Mouse (Mus musculus) kidney, embryonic 16.5 days (tissue): ENCODE data around the gene Larp4b. TPM values are rescaled to one million over a fixed set of nuclear protein-coding genes. Genes with fewer than 3 reads are reported as not detected.
"Not testable (repeated sequence)": the region's sequence is repeated elsewhere in the genome, so short reads cannot be mapped to it uniquely, and the experiment has no call there.

Experiments
- ATAC-seq: fragments of 200-750 bp; cut with Nextera tagmentation; 2 replicates; pipeline ENCODE4 v1.8.0; 2017; ENCODE audit warnings: moderate TSS enrichment; ENCODE audit not compliant: low FRiP score, low TSS enrichment
- H3K27ac ChIP-seq: fragments of 300-500 bp; sonication (generic); 2 replicates; pipeline ENCODE4 v1.5.1; 2014; ENCODE audit warnings: low read length
- H3K27me3 ChIP-seq: fragments of 300-500 bp; sonication (generic); 2 replicates; pipeline ENCODE4 v1.6.1; 2014; ENCODE audit warnings: low read length, control low read depth, mixed read lengths; ENCODE audit not compliant: insufficient read depth
- H3K36me3 ChIP-seq: fragments of 300-500 bp; sonication (generic); 2 replicates; pipeline ENCODE4 v1.6.1; 2014; ENCODE audit warnings: low read length, control low read depth, mixed read lengths; ENCODE audit not compliant: insufficient read depth
- H3K4me1 ChIP-seq: fragments of 300-500 bp; sonication (generic); 2 replicates; pipeline ENCODE4 v1.6.1; 2014; ENCODE audit warnings: low read length, control low read depth, mixed read lengths; ENCODE audit not compliant: insufficient read depth
- H3K4me2 ChIP-seq: fragments of 300-500 bp; sonication (generic); replicated peaks from 2 replicates; pipeline ENCODE4 v1.6.1; 2014; ENCODE audit warnings: low read depth, low read length
- H3K4me3 ChIP-seq: fragments of 300-500 bp; sonication (generic); 2 replicates; pipeline ENCODE4 v1.5.1; 2014; ENCODE audit warnings: mild to moderate bottlenecking, low read length
- H3K9ac ChIP-seq: fragments of 300-500 bp; sonication (generic); replicated peaks from 2 replicates; pipeline ENCODE4 v1.6.1; 2014; ENCODE audit warnings: low read length
- H3K9me3 ChIP-seq: fragments of 300-500 bp; sonication (generic); 2 replicates; pipeline ENCODE4 v1.6.1; 2016; ENCODE audit warnings: low read length, control low read depth
- WGBS: fragments of 180-500 bp; shearing (Covaris S2); extraction: QIAGEN DNeasy Blood & Tissue Kit; methylation state at CpG from one replicate; pipeline ENCODE4 v1.1.7; 2014; 5-methylcytosine and 5-hydroxymethylcytosine counted together
- polyA plus RNA-seq: library from polyadenylated mRNA; unstranded; fragments of >200 nt; fragmentation: Nextera tagmentation; extraction: Ambion mirVana; gene quantifications from 2 replicates; pipeline ENCODE4 v1.2.1, GENCODE M21; 2015

The Larp4b gene
- polyA plus RNA-seq, result 32.3 and 36.3 TPM in 2 replicates

- no peaks in the 10 kb centered on the region for H3K36me3 ChIP-seq
- H3K4me2 ChIP-seq, result peak within 1 kb of the TSS; percentile 64
- H3K27me3 ChIP-seq, result no peaks in the 10 kb centered on the region
- H3K9ac ChIP-seq, result peak within 1 kb of the TSS; percentile 94
- ATAC-seq, result peak; percentile 100
- under 1% methylated on average over 69 of the region's 92 CpGs for WGBS
- no peaks in the 10 kb centered on the region for H3K9me3 ChIP-seq
- H3K27ac ChIP-seq, result peak within 1 kb of the TSS; percentile 97
- H3K4me1 ChIP-seq, result peaks cover 21% of the 10 kb centered on the region
- H3K4me3 ChIP-seq, result peak within 1 kb of the TSS; percentile 80
Observed at GRCm38 (mm10) chr13:9093316-9094155, at the start of gene Larp4b. TSS of gene Larp4b (plus strand) at chr13:9093881.

- Histone ChIP-seq H3K4me3 (no peak overlapping the region), H3K27me3 (no peaks in the 10 kb centered on the region), H3K36me3 (no peaks in the 10 kb centered on the region), H3K9ac (no peak overlapping the region), H3K9me3 (no peaks in the 10 kb centered on the region), H3K27ac (no peak overlapping the region), H3K4me1 (peaks cover 6% of the 10 kb centered on the region; the same call in 1 of the 2 replicates), H3K4me2 (no peak overlapping the region)
- no peak for ATAC-seq
- 98% methylated on average over 1 of the region's 1 CpGs for WGBS
Observed at GRCm38 (mm10) chr13:9044731-9045130, 49.0 kb upstream of the Larp4b start.

GRCm38 (mm10) chr13:9052049-9052691, 41.5 kb upstream of the Larp4b start:
- H3K27me3 ChIP-seq, ATAC-seq, H3K9me3 ChIP-seq, H3K36me3 ChIP-seq, H3K9ac ChIP-seq, H3K27ac ChIP-seq, H3K4me2 ChIP-seq, H3K4me3 ChIP-seq, H3K4me1 ChIP-seq: not testable (repeated sequence)
- 62% methylated on average over 10 of the region's 10 CpGs for WGBS

- H3K4me3 ChIP-seq, result no peak overlapping the region
- H3K27me3 ChIP-seq, result no peaks in the 10 kb centered on the region
- H3K36me3 ChIP-seq, result no peaks in the 10 kb centered on the region
- H3K4me1 ChIP-seq, result no peaks in the 10 kb centered on the region
- H3K27ac ChIP-seq, result no peak overlapping the region
- 74% methylated on average over 1 of the region's 1 CpGs for WGBS
- no peak for ATAC-seq
- no peak overlapping the region for H3K4me2 ChIP-seq
- no peak overlapping the region for H3K9ac ChIP-seq
- no peaks in the 10 kb centered on the region for H3K9me3 ChIP-seq
Observed at GRCm38 (mm10) chr13:9057277-9057676, 36.4 kb upstream of the Larp4b start.

- Histone ChIP-seq H3K4me2 (no peak overlapping the region), H3K9ac (no peak overlapping the region), H3K27me3 (no peaks in the 10 kb centered on the region), H3K4me1 (no peaks in the 10 kb centered on the region), H3K9me3 (no peaks in the 10 kb centered on the region), H3K27ac (no peak overlapping the region), H3K36me3 (no peaks in the 10 kb centered on the region), H3K4me3 (no peak overlapping the region)
- WGBS, result 95% methylated on average over 4 of the region's 4 CpGs
- ATAC-seq, result no peak
Observed at GRCm38 (mm10) chr13:9058706-9059105, 35.0 kb upstream of the Larp4b start.

GRCm38 (mm10) chr13:9061394-9061793, 32.3 kb upstream of the Larp4b start:
- H3K4me1 ChIP-seq, result no peaks in the 10 kb centered on the region
- H3K9me3 ChIP-seq, result no peaks in the 10 kb centered on the region
- no peaks in the 10 kb centered on the region for H3K27me3 ChIP-seq
- no peak overlapping the region for H3K27ac ChIP-seq
- WGBS, result 84% methylated on average over 4 of the region's 4 CpGs
- no peak for ATAC-seq
- H3K4me2 ChIP-seq, result no peak overlapping the region
- H3K4me3 ChIP-seq, result no peak overlapping the region
- no peaks in the 10 kb centered on the region for H3K36me3 ChIP-seq
- no peak overlapping the region for H3K9ac ChIP-seq

GRCm38 (mm10) chr13:9064196-9064595, 29.5 kb upstream of the Larp4b start:
- H3K4me3 ChIP-seq, result no peak overlapping the region
- WGBS, result 85% methylated on average over 2 of the region's 2 CpGs
- no peak overlapping the region for H3K27ac ChIP-seq
- no peak overlapping the region for H3K9ac ChIP-seq
- no peaks in the 10 kb centered on the region for H3K4me1 ChIP-seq
- H3K4me2 ChIP-seq, result no peak overlapping the region
- ATAC-seq, result no peak
- no peaks in the 10 kb centered on the region for H3K9me3 ChIP-seq
- no peaks in the 10 kb centered on the region for H3K36me3 ChIP-seq
- no peaks in the 10 kb centered on the region for H3K27me3 ChIP-seq

- Histone ChIP-seq H3K4me2 (no peak overlapping the region), H3K4me1 (no peaks in the 10 kb centered on the region), H3K4me3 (no peak overlapping the region), H3K9me3 (no peaks in the 10 kb centered on the region), H3K27ac (no peak overlapping the region), H3K9ac (no peak overlapping the region), H3K27me3 (no peaks in the 10 kb centered on the region), H3K36me3 (no peaks in the 10 kb centered on the region)
- WGBS, result 66% methylated on average over 5 of the region's 5 CpGs
- ATAC-seq, result no peak
Observed at GRCm38 (mm10) chr13:9066107-9066506, 27.6 kb upstream of the Larp4b start.

GRCm38 (mm10) chr13:9071008-9071407, 22.7 kb upstream of the Larp4b start:
- no peak overlapping the region for H3K4me3 ChIP-seq
- no peaks in the 10 kb centered on the region for H3K36me3 ChIP-seq
- 83% methylated on average over 8 of the region's 9 CpGs for WGBS

GRCm38 (mm10) chr13:9073818-9074217, 19.9 kb upstream of the Larp4b start:
- Histone ChIP-seq H3K36me3 (no peaks in the 10 kb centered on the region), H3K4me1 (no peaks in the 10 kb centered on the region), H3K4me3 (no peak overlapping the region), H3K27me3 (no peaks in the 10 kb centered on the region), H3K27ac (no peak overlapping the region), H3K9me3 (no peaks in the 10 kb centered on the region), H3K9ac (no peak overlapping the region), H3K4me2 (no peak overlapping the region)
- ATAC-seq, result no peak
- WGBS, result 69% methylated on average over 4 of the region's 4 CpGs

More at GRCm38 (mm10) chr13:9071008-9071407, 22.7 kb upstream of the Larp4b start:
- Histone ChIP-seq H3K4me1 (no peaks in the 10 kb centered on the region), H3K4me2 (no peak overlapping the region), H3K9me3 (no peaks in the 10 kb centered on the region), H3K27ac (no peak overlapping the region), H3K9ac (no peak overlapping the region), H3K27me3 (no peaks in the 10 kb centered on the region)
- ATAC-seq, result no peak
